Mouse (Mus musculus) olfactory bulb, adult 2 months (tissue): Measurements from ENCODE around the gene Olfr251.

Experiments used
- CTCF ChIP-seq: fragments of 200-500 bp; IDR thresholded peaks from 2 replicates; pipeline ENCODE4 v1.5.1; 2012; ENCODE audit warnings: low read depth, mild to moderate bottlenecking, low read length, moderate library complexity; ENCODE audit not compliant: insufficient read depth
- POLR2A ChIP-seq: fragments of 200-500 bp; IDR thresholded peaks from 2 replicates; pipeline ENCODE4 v1.6.1; 2012; ENCODE audit warnings: mild to moderate bottlenecking, low read depth, low read length, moderate library complexity; ENCODE audit not compliant: insufficient read depth

DNA sequence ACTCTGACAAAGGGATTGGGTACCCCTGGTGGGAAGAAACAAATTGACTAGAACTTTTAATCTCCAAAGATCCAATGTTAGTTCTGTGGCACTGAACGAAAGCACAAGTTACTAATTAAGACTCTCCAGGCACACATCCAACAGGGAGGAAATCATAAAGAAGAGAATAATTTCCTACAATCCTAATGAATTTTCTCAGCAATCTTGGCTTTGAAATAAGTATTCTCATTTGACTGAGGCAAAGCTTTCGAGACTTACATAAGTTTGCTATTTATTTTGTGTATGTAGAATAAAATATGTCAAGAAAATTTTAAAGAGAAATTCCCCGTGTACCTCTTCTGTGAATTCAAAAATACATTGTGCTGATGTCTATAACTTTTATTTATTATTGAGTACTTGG is 48.1 kb upstream of the Olfr251 start, which contains the start of gene Olfr25:
- no peak for TF ChIP-seq POLR2A
- no peak for TF ChIP-seq CTCF
